Mouse (Mus musculus) adrenal gland, adult 2 months (tissue): ENCODE results near the gene Vmn1r87. TPM values are rescaled to one million over a fixed set of nuclear protein-coding genes. Genes with fewer than 3 reads are reported as not detected.
A peak's percentile ranks its signal among the peaks of the same experiment; 100 is the strongest.

Experiments
- DNase-seq: peaks from one replicate; pipeline ENCODE4 v3.0.0; 2021
- long read RNA-seq: library from polyadenylated mRNA; stranded (forward); transcript quantifications from one replicate; pipeline ENCODE4 v2.0.0, GENCODE M21; 2021
- polyA plus RNA-seq: library from polyadenylated mRNA; depleted of rRNA; stranded (reverse); fragments of >200 nt; gene quantifications from 2 replicates; pipeline ENCODE4 v1.2.3, GENCODE M21; 2012; rRNA removed
- total RNA-seq, 2 experiments: library from RNA; stranded (reverse); gene quantifications; 2 replicates each; pipeline ENCODE4 v1.2.3; 2021

The Vmn1r87 gene
- total RNA-seq (not detected), polyA plus RNA-seq (not detected in 2 replicates)
- long read RNA-seq: 0 reads

DNA sequence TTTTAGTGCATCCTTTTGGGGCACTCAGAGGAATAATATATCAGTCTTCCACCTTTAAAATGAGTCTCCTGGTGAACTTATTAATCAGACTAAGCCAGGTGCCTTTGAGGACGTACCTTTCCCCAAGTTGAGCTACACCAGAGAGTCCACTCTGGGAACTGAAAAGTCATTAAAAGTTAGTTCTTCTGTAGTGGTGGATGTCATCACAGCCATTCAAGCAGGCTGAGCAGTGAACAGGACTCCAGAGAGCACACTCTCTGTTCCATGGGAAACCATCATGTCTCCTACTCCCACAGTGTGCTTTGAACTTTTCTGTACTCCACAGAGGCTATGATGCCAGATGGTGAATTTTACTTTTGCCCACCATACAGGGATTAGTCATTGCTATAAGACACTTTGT is at the start of gene Vmn1r87:
TSS of gene Vmn1r87 (minus strand) at position 101 of the 400 bp plus-strand sequence.
- DNase-seq: no peak

DNA sequence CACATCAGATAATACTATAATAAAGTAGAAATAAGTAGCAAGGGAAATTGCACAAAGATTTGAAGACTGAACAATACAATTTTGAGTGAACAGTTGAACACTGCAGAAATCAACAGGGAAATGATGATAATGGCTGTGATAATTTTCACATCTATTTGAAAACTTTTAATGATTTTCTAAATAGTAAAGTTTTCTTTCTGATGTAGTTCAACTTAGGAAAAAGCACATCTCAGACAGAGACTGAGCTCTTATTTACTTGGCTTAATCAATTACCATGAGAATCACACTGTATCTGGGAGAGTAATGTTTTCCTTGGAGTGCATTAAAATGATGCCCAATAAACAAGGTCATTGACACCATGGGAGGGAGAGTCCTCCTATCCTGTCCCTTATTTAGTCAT is 19.3 kb upstream of the Vmn1r87 start, which contains the start of gene Vmn1r88:
TSS of gene Vmn1r88 (plus strand) at position 301 of the 400 bp plus-strand sequence.
- DNase-seq: no peak

DNA sequence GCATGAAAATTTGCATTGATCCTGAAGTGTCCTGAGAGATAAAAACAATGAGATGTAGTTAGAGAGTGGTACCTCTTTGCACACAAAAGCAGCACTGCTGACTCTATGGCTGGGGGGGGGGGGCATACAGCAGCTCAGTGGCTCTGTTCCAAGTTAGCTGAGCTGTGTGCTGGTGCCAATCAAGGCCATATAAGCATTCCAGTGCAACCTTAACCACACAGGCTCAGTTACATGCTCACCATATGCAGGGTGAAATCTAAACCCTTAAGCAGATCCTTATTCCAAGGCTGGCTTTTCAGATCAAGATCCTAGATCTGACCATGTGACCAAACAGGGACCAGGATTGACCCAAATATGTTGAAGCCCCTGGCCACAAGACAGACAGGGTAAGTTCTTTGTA is 2.6 kb downstream of the Vmn1r87 start:
- no peak for DNase-seq

DNA sequence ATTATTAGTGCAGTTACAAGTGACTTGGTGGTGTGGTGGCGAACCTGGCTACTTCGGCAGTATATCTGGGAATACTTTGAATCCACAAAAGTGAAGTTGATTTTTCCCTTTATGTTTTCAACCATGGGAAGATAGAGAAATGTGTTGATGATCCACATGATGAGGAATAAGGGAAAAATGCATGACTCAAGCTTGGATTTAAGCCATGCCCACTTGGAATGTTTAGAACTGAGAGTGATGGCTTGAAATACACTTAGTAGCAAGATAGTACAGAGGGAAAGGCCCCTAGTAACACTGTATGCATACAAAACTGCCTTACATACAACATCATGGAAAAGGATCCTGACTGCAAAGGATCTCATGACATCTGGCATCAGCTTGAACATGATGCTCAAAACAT is 8.1 kb downstream of the Vmn1r87 start:
- DNase-seq: no peak

DNA sequence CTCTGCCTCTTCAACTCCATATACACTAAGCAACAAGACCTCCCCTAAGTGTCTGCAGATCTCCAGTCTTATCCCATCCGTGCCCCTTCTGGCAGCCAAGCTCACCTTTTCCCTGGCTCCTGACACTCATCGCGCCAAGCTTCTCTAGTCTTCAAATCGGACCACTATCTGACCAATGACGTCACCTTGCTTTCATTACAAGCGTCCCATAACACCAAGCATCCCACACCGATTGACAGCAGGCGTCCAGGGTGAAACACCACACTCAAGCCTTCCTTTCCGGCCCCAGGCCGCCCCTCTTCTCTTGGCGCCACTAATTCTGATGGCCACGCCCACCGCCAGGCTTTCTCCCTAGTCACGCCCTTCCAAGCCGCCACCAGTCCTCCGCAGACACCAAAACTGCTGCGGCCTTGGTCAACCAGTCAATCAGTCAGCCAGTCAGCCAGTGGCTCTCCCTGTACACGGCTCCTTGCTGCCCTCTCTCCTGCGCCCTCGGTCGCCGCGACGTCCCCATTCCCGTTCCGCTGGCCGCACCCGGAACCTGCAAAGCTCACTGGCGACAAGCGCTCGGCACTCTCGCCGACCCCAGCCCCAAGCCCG is 16.3 kb downstream of the Vmn1r87 start:
- peak; percentile 37 for DNase-seq

DNA sequence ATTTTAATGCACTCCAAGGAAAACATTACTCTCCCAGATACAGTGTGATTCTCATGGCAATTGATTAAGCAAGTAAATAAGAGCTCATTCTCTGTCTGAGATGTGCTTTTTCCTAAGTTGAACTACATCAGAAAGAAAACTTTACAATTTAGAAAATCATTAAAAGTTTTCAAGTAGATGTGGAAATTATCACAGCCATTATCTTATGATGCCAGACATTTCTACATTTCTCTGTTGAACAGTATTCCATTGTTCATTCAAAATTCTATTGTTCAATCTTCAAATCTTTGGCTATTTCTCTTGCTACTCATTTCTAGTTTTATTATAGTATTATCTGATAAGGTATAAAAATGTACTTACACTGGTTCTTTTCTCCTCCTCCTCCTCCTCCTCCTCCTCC is 20.1 kb downstream of the Vmn1r87 start, which contains the start of gene Vmn1r86:
TSS of gene Vmn1r86 (minus strand) at position 101 of the 400 bp plus-strand sequence.
- no peak for DNase-seq

DNA sequence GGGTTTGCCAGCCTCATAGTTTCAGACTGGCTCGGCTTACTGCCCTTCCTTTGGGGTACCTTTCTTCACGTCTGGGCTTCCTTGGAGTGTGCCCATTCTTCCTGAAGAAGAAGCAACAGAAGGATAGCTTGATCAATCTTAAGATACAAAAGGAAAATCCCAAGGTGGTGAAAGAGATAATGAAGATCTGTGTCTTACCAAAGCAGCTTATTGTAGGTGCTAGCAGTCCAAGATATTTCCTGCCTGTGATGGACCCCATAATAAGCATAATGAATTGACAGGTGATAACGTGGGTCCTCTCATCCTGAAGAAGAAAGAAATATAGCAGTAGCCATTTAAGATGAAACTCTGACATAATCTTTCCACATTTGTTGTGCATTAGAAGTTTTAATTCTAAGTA is 44.9 kb downstream of the Vmn1r87 start, which contains the start of gene Vmn1r85:
TSS of gene Vmn1r85 (minus strand) at position 101 of the 400 bp plus-strand sequence.
- no peak for DNase-seq

Other genes starting within 250 kb of the Vmn1r87 start
- 10 to 100 TPM; 12.9 to 13.3 TPM for gene Zscan22, start 242.3 kb downstream of the Vmn1r87 start, total RNA-seq
- 7.5 and 7.7 TPM in 2 replicates for gene Zscan22, start 242.3 kb downstream of the Vmn1r87 start, polyA plus RNA-seq
- 100 to 1,000 TPM; 950 to 963 TPM for gene Rps5, start 217.9 kb downstream of the Vmn1r87 start, total RNA-seq
- gene Rps5, start 217.9 kb downstream of the Vmn1r87 start, polyA plus RNA-seq: 882 and 918 TPM in 2 replicates
- under 1 TPM; 0.12 to 0.28 TPM for gene Rnf225, start 212.7 kb downstream of the Vmn1r87 start, total RNA-seq
- gene Rnf225, start 212.7 kb downstream of the Vmn1r87 start, polyA plus RNA-seq: 0.27 and 0.39 TPM in 2 replicates
- gene Zfp324, start 174.3 kb downstream of the Vmn1r87 start, total RNA-seq: 10 to 100 TPM; 10.0 to 11.1 TPM
- gene Zfp324, start 174.3 kb downstream of the Vmn1r87 start, polyA plus RNA-seq: 9.4 and 9.7 TPM in 2 replicates
- 1 to 10 TPM; 5.2 to 7.0 TPM for gene Zfp446, start 162.3 kb downstream of the Vmn1r87 start, total RNA-seq
- gene Zfp446, start 162.3 kb downstream of the Vmn1r87 start, polyA plus RNA-seq: 6.8 and 8.1 TPM in 2 replicates
- gene Slc27a5, start 142.0 kb downstream of the Vmn1r87 start, total RNA-seq: 1 to 10 TPM in 1 of 2 experiments, not detected in 1; 1.5 TPM
- 0.38 TPM in 1 of 2 replicates, not detected in the other for gene Slc27a5, start 142.0 kb downstream of the Vmn1r87 start, polyA plus RNA-seq
- gene Trim28, start 141.0 kb downstream of the Vmn1r87 start, total RNA-seq: 100 to 1,000 TPM; 212 to 228 TPM
- 173 and 261 TPM in 2 replicates for gene Trim28, start 141.0 kb downstream of the Vmn1r87 start, polyA plus RNA-seq
- gene Zbtb45, start 130.1 kb downstream of the Vmn1r87 start, total RNA-seq: 10 to 100 TPM; 10.7 to 15.5 TPM
- gene Zbtb45, start 130.1 kb downstream of the Vmn1r87 start, polyA plus RNA-seq: 53.7 and 59.9 TPM in 2 replicates
- gene Chmp2a, start 105.3 kb downstream of the Vmn1r87 start, total RNA-seq: 100 to 1,000 TPM; 212 to 215 TPM
- gene Chmp2a, start 105.3 kb downstream of the Vmn1r87 start, polyA plus RNA-seq: 37.2 and 41.9 TPM in 2 replicates
- gene Ube2m, start 101.9 kb downstream of the Vmn1r87 start, total RNA-seq: 100 to 1,000 TPM; 196 to 219 TPM
- gene Ube2m, start 101.9 kb downstream of the Vmn1r87 start, polyA plus RNA-seq: 98.5 and 122 TPM in 2 replicates
- 1 to 10 TPM; 1.7 to 2.3 TPM for gene Mzf1, start 85.4 kb downstream of the Vmn1r87 start, total RNA-seq
- gene Mzf1, start 85.4 kb downstream of the Vmn1r87 start, polyA plus RNA-seq: 8.0 and 9.6 TPM in 2 replicates
- not detected for gene Vmn1r85, start 45.0 kb downstream of the Vmn1r87 start, total RNA-seq
- gene Vmn1r85, start 45.0 kb downstream of the Vmn1r87 start, polyA plus RNA-seq: not detected in 2 replicates
- gene Vmn1r86, start 20.2 kb downstream of the Vmn1r87 start, total RNA-seq: not detected
- not detected in 2 replicates for gene Vmn1r86, start 20.2 kb downstream of the Vmn1r87 start, polyA plus RNA-seq
- gene Vmn1r88, start 19.4 kb upstream of the Vmn1r87 start, total RNA-seq: under 1 TPM; 0.14 to 0.17 TPM
- not detected in 2 replicates for gene Vmn1r88, start 19.4 kb upstream of the Vmn1r87 start, polyA plus RNA-seq
- gene Vmn1r89, start 72.9 kb upstream of the Vmn1r87 start, total RNA-seq: not detected
- gene Vmn1r89, start 72.9 kb upstream of the Vmn1r87 start, polyA plus RNA-seq: not detected in 2 replicates
- 10 to 100 TPM in 1 of 2 experiments, 1 to 10 TPM in 1; 8.2 to 11.8 TPM for gene Lig1, start 137.1 kb upstream of the Vmn1r87 start, total RNA-seq
- 3.5 and 4.0 TPM in 2 replicates for gene Lig1, start 137.1 kb upstream of the Vmn1r87 start, polyA plus RNA-seq
- gene Zswim9, start 138.6 kb upstream of the Vmn1r87 start, total RNA-seq: 10 to 100 TPM in 1 of 2 experiments, 1 to 10 TPM in 1; 7.4 to 10.4 TPM
- gene Zswim9, start 138.6 kb upstream of the Vmn1r87 start, polyA plus RNA-seq: 5.6 and 5.8 TPM in 2 replicates
- gene Pla2g4c, start 184.5 kb upstream of the Vmn1r87 start, total RNA-seq: under 1 TPM; 0.35 to 0.41 TPM
- 0.12 TPM in 1 of 2 replicates, not detected in the other for gene Pla2g4c, start 184.5 kb upstream of the Vmn1r87 start, polyA plus RNA-seq